Mouse (Mus musculus) testis, adult 2 months (tissue): ENCODE results near the gene Bmp5. TPM values are rescaled to one million over a fixed set of nuclear protein-coding genes. Genes with fewer than 3 reads are reported as not detected.

ENCODE experiments used
- H3K27ac ChIP-seq: fragments of 200-500 bp; 2 replicates; pipeline ENCODE4 v1.5.1; 2012; ENCODE audit warnings: low read depth, low read length; ENCODE audit not compliant: control insufficient read depth, insufficient read depth
- H3K27me3 ChIP-seq: fragments of 200-500 bp; 2 replicates; pipeline ENCODE4 v1.6.1; 2012; ENCODE audit warnings: mild to moderate bottlenecking, low read length, moderate library complexity; ENCODE audit not compliant: control insufficient read depth, insufficient read depth
- H3K36me3 ChIP-seq: fragments of 200-500 bp; 2 replicates; pipeline ENCODE4 v1.6.1; 2012; ENCODE audit warnings: mild to moderate bottlenecking, low read length; ENCODE audit not compliant: control insufficient read depth, insufficient read depth
- H3K4me1 ChIP-seq: fragments of 200-500 bp; 2 replicates; pipeline ENCODE4 v1.6.1; 2012; ENCODE audit warnings: low read length; ENCODE audit not compliant: control insufficient read depth, insufficient read depth
- H3K4me3 ChIP-seq: fragments of 200-500 bp; 2 replicates; pipeline ENCODE4 v1.5.1; 2012; ENCODE audit warnings: low read depth, mild to moderate bottlenecking, low read length, moderate library complexity, mixed read lengths; ENCODE audit not compliant: control insufficient read depth
- CTCF ChIP-seq: fragments of 200-500 bp; IDR thresholded peaks from 2 replicates; pipeline ENCODE4 v1.5.1; 2012; ENCODE audit warnings: low read depth, mild to moderate bottlenecking, inconsistent platforms, low read length, moderate library complexity; ENCODE audit not compliant: control insufficient read depth, insufficient read depth, insufficient replicate concordance
- POLR2A ChIP-seq: fragments of 200-500 bp; IDR thresholded peaks from 2 replicates; pipeline ENCODE4 v1.6.1; 2012; ENCODE audit warnings: low read depth, mild to moderate bottlenecking, inconsistent platforms, low read length, moderate library complexity; ENCODE audit not compliant: control insufficient read depth
- polyA plus RNA-seq: library from polyadenylated mRNA; depleted of rRNA; stranded (reverse); fragments of >200 nt; gene quantifications from 2 replicates; pipeline ENCODE4 v1.2.3, GENCODE M21; 2012

Gene Bmp5
- polyA plus RNA-seq, 1 experiment: 0.27 TPM

GRCm38 (mm10) chr9:75839450-75839849 is 64.3 kb downstream of the Bmp5 start:
- TF ChIP-seq POLR2A (no peak), CTCF (no peak)
- H3K27ac ChIP-seq: no peak overlapping the region
- H3K4me1 ChIP-seq: no peaks in the 10 kb centered on the region

GRCm38 (mm10) chr9:75840841-75841240 is 65.7 kb downstream of the Bmp5 start:
- no peaks in the 10 kb centered on the region for H3K27me3 ChIP-seq
- no peak overlapping the region for H3K27ac ChIP-seq
- no peak overlapping the region for H3K4me3 ChIP-seq
- TF ChIP-seq CTCF: no peak
- TF ChIP-seq POLR2A: no peak
- no peaks in the 10 kb centered on the region for H3K36me3 ChIP-seq
- H3K4me1 ChIP-seq: no peaks in the 10 kb centered on the region

More at GRCm38 (mm10) chr9:75839450-75839849, 64.3 kb downstream of the Bmp5 start:
- Histone ChIP-seq H3K36me3 (no peaks in the 10 kb centered on the region), H3K27me3 (no peaks in the 10 kb centered on the region), H3K4me3 (no peak overlapping the region)

GRCm38 (mm10) chr9:75846010-75846409 is 70.8 kb downstream of the Bmp5 start:
- Histone ChIP-seq H3K36me3 (no peaks in the 10 kb centered on the region), H3K4me1 (no peaks in the 10 kb centered on the region), H3K4me3 (no peak overlapping the region), H3K27ac (no peak overlapping the region), H3K27me3 (no peaks in the 10 kb centered on the region)
- TF ChIP-seq CTCF (no peak), POLR2A (no peak)

- no peak for TF ChIP-seq POLR2A
- no peak for TF ChIP-seq CTCF
- no peak overlapping the region for H3K4me3 ChIP-seq
- no peak overlapping the region for H3K27ac ChIP-seq
- H3K4me1 ChIP-seq: no peaks in the 10 kb centered on the region
- no peaks in the 10 kb centered on the region for H3K36me3 ChIP-seq
- H3K27me3 ChIP-seq: no peaks in the 10 kb centered on the region
Observed at GRCm38 (mm10) chr9:75850670-75851228, 75.6 kb downstream of the Bmp5 start.

- no peak for TF ChIP-seq POLR2A
- no peak for TF ChIP-seq CTCF
- no peaks in the 10 kb centered on the region for H3K4me1 ChIP-seq
- no peak overlapping the region for H3K27ac ChIP-seq
- H3K27me3 ChIP-seq: no peaks in the 10 kb centered on the region
- no peak overlapping the region for H3K4me3 ChIP-seq
- H3K36me3 ChIP-seq: no peaks in the 10 kb centered on the region
Observed at GRCm38 (mm10) chr9:75858161-75858560, 83.0 kb downstream of the Bmp5 start.

GRCm38 (mm10) chr9:75858939-75859338 is 83.8 kb downstream of the Bmp5 start:
- no peaks in the 10 kb centered on the region for H3K36me3 ChIP-seq
- no peaks in the 10 kb centered on the region for H3K27me3 ChIP-seq
- no peaks in the 10 kb centered on the region for H3K4me1 ChIP-seq
- H3K4me3 ChIP-seq: no peak overlapping the region
- H3K27ac ChIP-seq: no peak overlapping the region
- TF ChIP-seq CTCF (no peak), POLR2A (no peak)

GRCm38 (mm10) chr9:75870332-75871177 is 95.4 kb downstream of the Bmp5 start:
- H3K36me3 ChIP-seq: no peaks in the 10 kb centered on the region
- no peaks in the 10 kb centered on the region for H3K4me1 ChIP-seq
- H3K27ac ChIP-seq: no peak overlapping the region
- H3K4me3 ChIP-seq: no peak overlapping the region
- no peak for TF ChIP-seq POLR2A
- TF ChIP-seq CTCF: no peak
- H3K27me3 ChIP-seq: no peaks in the 10 kb centered on the region

GRCm38 (mm10) chr9:75876333-75876732 is 101.2 kb downstream of the Bmp5 start:
- no peaks in the 10 kb centered on the region for H3K27me3 ChIP-seq
- no peaks in the 10 kb centered on the region for H3K4me1 ChIP-seq
- TF ChIP-seq POLR2A (no peak), CTCF (no peak)
- H3K27ac ChIP-seq: no peak overlapping the region
- H3K36me3 ChIP-seq: no peaks in the 10 kb centered on the region
- no peak overlapping the region for H3K4me3 ChIP-seq
